ENCODE assay signal across 8 mouse cellular contexts in genomic region chr16:17146772-17147235, GRCm38 (mm10). TPM values are rescaled to one million over a fixed set of nuclear protein-coding genes. Genes with fewer than 3 reads are reported as not detected.
DNase-seq lines count a peak whose midpoint lies in the region; ATAC-seq and TF ChIP-seq lines count a peak whose summit lies in the region.

Gene Ccdc116, minus strand, starts transcription at chr16:17147229.

- H3K27ac ChIP-seq in bone marrow macrophage, adult 2 months (ENCODE audit: insufficient read depth, low read depth, low read length), result peak within 1 kb of the TSS; percentile 10; the same call in 1 of the 2 replicates
- H3K27ac ChIP-seq in embryonic facial prominence, embryonic 15.5 days (replicated peaks), result no peak within 1 kb of the TSS
- no peak within 1 kb of the TSS for H3K27ac ChIP-seq in limb, embryonic 13.5 days
- H3K27ac ChIP-seq in midbrain, embryonic 15.5 days, result peak within 1 kb of the TSS; percentile 67

- H3K36me3 ChIP-seq in embryonic facial prominence, embryonic 15.5 days, result peaks cover 6% of the 10 kb centered on the region; the same call in 1 of the 2 replicates
- peaks cover 11% of the 10 kb centered on the region for H3K36me3 ChIP-seq in limb, embryonic 13.5 days
- peaks cover 3% of the 10 kb centered on the region; the same call in 1 of the 2 replicates for H3K36me3 ChIP-seq in midbrain, embryonic 15.5 days (replicated peaks)

- H3K27me3 ChIP-seq in embryonic facial prominence, embryonic 15.5 days, result no peaks in the 10 kb centered on the region
- peaks cover 19% of the 10 kb centered on the region for H3K27me3 ChIP-seq in limb, embryonic 13.5 days
- no peaks in the 10 kb centered on the region for H3K27me3 ChIP-seq in midbrain, embryonic 15.5 days (replicated peaks)

- H3K4me1 ChIP-seq in bone marrow macrophage, adult 2 months (ENCODE audit: control insufficient read depth, insufficient read depth, low read length), result peaks cover 13% of the 10 kb centered on the region
- H3K4me1 ChIP-seq in embryonic facial prominence, embryonic 15.5 days, result peaks cover 17% of the 10 kb centered on the region
- H3K4me1 ChIP-seq in limb, embryonic 13.5 days, result peaks cover 16% of the 10 kb centered on the region
- peaks cover 17% of the 10 kb centered on the region for H3K4me1 ChIP-seq in midbrain, embryonic 15.5 days

- peak; percentile 77 for ATAC-seq in embryonic facial prominence, embryonic 15.5 days (ENCODE audit: insufficient number of reproducible peaks, low FRiP score, low TSS enrichment, low read depth)
- ATAC-seq in limb, embryonic 13.5 days (ENCODE audit: low FRiP score, low read depth), result peak; percentile 87
- peak; percentile 90 for ATAC-seq in midbrain, embryonic 15.5 days (replicated peaks)

- peak within 1 kb of the TSS; percentile 73 for H3K4me3 ChIP-seq in bone marrow macrophage, adult 2 months (ENCODE audit: insufficient read depth, low read length)
- H3K4me3 ChIP-seq in embryonic facial prominence, embryonic 15.5 days (replicated peaks), result peak within 1 kb of the TSS; percentile 60
- H3K4me3 ChIP-seq in limb, embryonic 13.5 days, result peak within 1 kb of the TSS; percentile 55
- H3K4me3 ChIP-seq in midbrain, embryonic 15.5 days, result peak within 1 kb of the TSS; percentile 52

- WGBS in embryonic facial prominence, embryonic 15.5 days, result under 1% methylated on average over 34 of the region's 34 CpGs
- WGBS in limb, embryonic 13.5 days, result 0% methylated on average over 34 of the region's 34 CpGs
- WGBS in midbrain, embryonic 15.5 days, result under 1% methylated on average over 32 of the region's 34 CpGs

- peak; percentile 84 for DNase-seq in B cell, adult 2 months
- peak; percentile 64 to 71 for DNase-seq in heart, adult 9 months (ENCODE audit: low spot score in 2 of 2)
- DNase-seq in kidney, adult 9 months, result peak; percentile 70
- DNase-seq in spleen, adult 18-20 months, result peak; percentile 47 to 68

- H3K9ac ChIP-seq in embryonic facial prominence, embryonic 15.5 days, result peak within 1 kb of the TSS; percentile 26
- H3K9ac ChIP-seq in limb, embryonic 13.5 days, result peak within 1 kb of the TSS; percentile 70
- peak within 1 kb of the TSS; percentile 58 for H3K9ac ChIP-seq in midbrain, embryonic 15.5 days

- H3K4me2 ChIP-seq in embryonic facial prominence, embryonic 15.5 days (replicated peaks), result peak within 1 kb of the TSS; percentile 94
- peak within 1 kb of the TSS; percentile 97 for H3K4me2 ChIP-seq in limb, embryonic 13.5 days (replicated peaks)
- peak within 1 kb of the TSS; percentile 90 for H3K4me2 ChIP-seq in midbrain, embryonic 15.5 days

- no peak for TF ChIP-seq POLR2A in bone marrow macrophage, adult 2 months (IDR thresholded peaks at IDR 0.05; ENCODE audit: borderline replicate concordance, low read depth, low read length)

- no peaks in the 10 kb centered on the region for H3K9me3 ChIP-seq in embryonic facial prominence, embryonic 15.5 days (replicated peaks)
- H3K9me3 ChIP-seq in limb, embryonic 13.5 days, result no peaks in the 10 kb centered on the region
- H3K9me3 ChIP-seq in midbrain, embryonic 15.5 days, result no peaks in the 10 kb centered on the region

- TF ChIP-seq CTCF in bone marrow macrophage, adult 2 months (IDR thresholded peaks at IDR 0.05; ENCODE audit: low read depth, low read length), result no peak

RNA-seq across cellular contexts. Expression of gene Ccdc116, which starts in this region (rescaled TPM):
- 0.31 TPM in 1 of 2 replicates, not detected in the other for polyA plus RNA-seq in bone marrow macrophage, adult 2 months (2012; ENCODE audit: insufficient read depth, insufficient read length, missing spikeins)
- 0.80 and 1.2 TPM in 2 replicates for polyA plus RNA-seq in embryonic facial prominence, embryonic 15.5 days (2015; fragmentation: Nextera tagmentation; extraction: Ambion mirVana)
- 0.51 and 0.59 TPM in 2 replicates for polyA plus RNA-seq in limb, embryonic 13.5 days (2015; fragmentation: Nextera tagmentation; extraction: Ambion mirVana)
- polyA plus RNA-seq in midbrain, embryonic 15.5 days (2015; fragmentation: Nextera tagmentation; extraction: Ambion mirVana), result 2.9 and 3.7 TPM in 2 replicates

Comparison
In these comparisons a context has a peak if more than half of its experiments do, and no peak if none do; other contexts are left out.
1. Peak in ATAC-seq, H3K4me3 ChIP-seq, H3K9ac ChIP-seq and H3K4me2 ChIP-seq in limb, embryonic 13.5 days; RNA of the gene not detected or under 1 TPM.
2. H3K27ac ChIP-seq: peak in bone marrow macrophage, adult 2 months (single experiment) and midbrain, embryonic 15.5 days (single experiment); none in embryonic facial prominence, embryonic 15.5 days (single experiment) and limb, embryonic 13.5 days (single experiment).
3. Peak in every context shown above with its lines, with median percentiles within 50 percentile points of each other: DNase-seq, H3K4me3 ChIP-seq, ATAC-seq, H3K4me2 ChIP-seq and H3K9ac ChIP-seq.